Mouse (Mus musculus) embryonic facial prominence, embryonic 12.5 days (tissue): Measurements from ENCODE around the gene Fgf10. TPM values are rescaled to one million over a fixed set of nuclear protein-coding genes. Genes with fewer than 3 reads are reported as not detected.

Experiments
- ATAC-seq: fragments of 200-750 bp; cut with Nextera tagmentation; 2 replicates; pipeline ENCODE4 v1.8.0; 2017; ENCODE audit not compliant: insufficient number of reproducible peaks, insufficient read depth, low FRiP score, low TSS enrichment
- H3K27ac ChIP-seq: fragments of 300-500 bp; sonication (generic); 2 replicates; pipeline ENCODE4 v1.5.1; 2016; ENCODE audit warnings: mild to moderate bottlenecking
- H3K27me3 ChIP-seq: fragments of 300-500 bp; sonication (generic); 2 replicates; pipeline ENCODE4 v1.6.1; 2016; ENCODE audit warnings: mild to moderate bottlenecking, moderate library complexity
- H3K36me3 ChIP-seq: fragments of 300-500 bp; sonication (generic); 2 replicates; pipeline ENCODE4 v1.6.1; 2016; ENCODE audit warnings: mild to moderate bottlenecking
- H3K4me1 ChIP-seq: fragments of 300-500 bp; sonication (generic); 2 replicates; pipeline ENCODE4 v1.6.1; 2016
- H3K4me2 ChIP-seq: fragments of 300-500 bp; sonication (generic); replicated peaks from 2 replicates; pipeline ENCODE4 v1.6.1; 2016; ENCODE audit warnings: mild to moderate bottlenecking, moderate library complexity
- H3K4me3 ChIP-seq: fragments of 300-500 bp; sonication (generic); 2 replicates; pipeline ENCODE4 v1.5.1; 2016; ENCODE audit warnings: mild to moderate bottlenecking
- H3K9ac ChIP-seq: fragments of 300-500 bp; sonication (generic); 2 replicates; pipeline ENCODE4 v1.6.1; 2016; ENCODE audit warnings: mild to moderate bottlenecking, moderate library complexity
- H3K9me3 ChIP-seq: fragments of 300-500 bp; sonication (generic); 2 replicates; pipeline ENCODE4 v1.6.1; 2016; ENCODE audit warnings: mild to moderate bottlenecking, moderate library complexity
- WGBS: fragments of 180-500 bp; shearing (Covaris S2); methylation state at CpG from one replicate; pipeline ENCODE4 v1.1.7; 2016; 5-methylcytosine and 5-hydroxymethylcytosine counted together
- polyA plus RNA-seq: library from polyadenylated mRNA; unstranded; fragments of >200 nt; fragmentation: Nextera tagmentation; extraction: Ambion mirVana; gene quantifications from 2 replicates; pipeline ENCODE4 v1.2.1, GENCODE M21; 2016

Fgf10 gene
- polyA plus RNA-seq, 1 experiment from 2014 or later, result 9.8 TPM

- no peaks in the 10 kb centered on the region for H3K36me3 ChIP-seq
- H3K9me3 ChIP-seq, result no peaks in the 10 kb centered on the region
- no peak overlapping the region for H3K4me2 ChIP-seq
- ATAC-seq, result no peak
- H3K4me1 ChIP-seq, result 0 out of 2 replicates have a peak, but pooled peaks cover 2% of the 10 kb centered on the region
- whole genome bisulfite sequencing, result 26% methylated on average over 4 of the region's 4 CpGs
- H3K4me3 ChIP-seq, result no peak overlapping the region
- H3K27ac ChIP-seq, result no peak overlapping the region
- H3K27me3 ChIP-seq, result no peaks in the 10 kb centered on the region
- no peak overlapping the region for H3K9ac ChIP-seq
These were observed 122.2 kb downstream of the Fgf10 start for GRCm38 (mm10) chr13:118791753-118792152.

- 11% methylated on average over 4 of the region's 4 CpGs for WGBS
- Histone ChIP-seq H3K9ac (no peak overlapping the region), H3K9me3 (no peaks in the 10 kb centered on the region), H3K4me2 (no peak overlapping the region), H3K36me3 (no peaks in the 10 kb centered on the region), H3K4me1 (0 out of 2 replicates have a peak, but pooled peaks cover 2% of the 10 kb centered on the region), H3K4me3 (no peak overlapping the region), H3K27ac (no peak overlapping the region), H3K27me3 (no peaks in the 10 kb centered on the region)
- no peak; the same call in 1 of the 2 replicates for ATAC-seq
These were observed 122.6 kb downstream of the Fgf10 start for GRCm38 (mm10) chr13:118792198-118792597.

- H3K4me1 ChIP-seq, result no peaks in the 10 kb centered on the region
- H3K27me3 ChIP-seq, result no peaks in the 10 kb centered on the region
- no peak overlapping the region for H3K4me2 ChIP-seq
- no peak for ATAC-seq
- H3K9ac ChIP-seq, result no peak overlapping the region
- H3K27ac ChIP-seq, result no peak overlapping the region
- 63% methylated on average over 4 of the region's 4 CpGs for WGBS
- H3K36me3 ChIP-seq, result no peaks in the 10 kb centered on the region
- H3K4me3 ChIP-seq, result no peak overlapping the region
- H3K9me3 ChIP-seq, result no peaks in the 10 kb centered on the region
These were observed 130.6 kb downstream of the Fgf10 start for GRCm38 (mm10) chr13:118800176-118800575.

- Histone ChIP-seq H3K4me3 (no peak overlapping the region), H3K27me3 (no peaks in the 10 kb centered on the region), H3K9ac (no peak overlapping the region), H3K36me3 (no peaks in the 10 kb centered on the region), H3K27ac (no peak overlapping the region), H3K4me1 (0 out of 2 replicates have a peak, but pooled peaks cover 4% of the 10 kb centered on the region), H3K4me2 (no peak overlapping the region), H3K9me3 (no peaks in the 10 kb centered on the region)
- WGBS, result 26% methylated on average over 3 of the region's 3 CpGs
- no peak for ATAC-seq
These were observed 137.1 kb downstream of the Fgf10 start for GRCm38 (mm10) chr13:118806662-118807061.

- Histone ChIP-seq H3K36me3 (no peaks in the 10 kb centered on the region), H3K27me3 (no peaks in the 10 kb centered on the region), H3K4me2 (no peak overlapping the region), H3K9me3 (no peaks in the 10 kb centered on the region), H3K27ac (no peak overlapping the region), H3K4me1 (no peaks in the 10 kb centered on the region), H3K9ac (no peak overlapping the region), H3K4me3 (no peak overlapping the region)
- ATAC-seq, result no peak
- WGBS, result 70% methylated on average over 6 of the region's 6 CpGs
These were observed 150.2 kb downstream of the Fgf10 start for GRCm38 (mm10) chr13:118819785-118820184.

GRCm38 (mm10) chr13:118823113-118823512 is 153.5 kb downstream of the Fgf10 start:
- ATAC-seq, result no peak
- H3K9me3 ChIP-seq, result no peaks in the 10 kb centered on the region

GRCm38 (mm10) chr13:118825102-118825501 is 155.5 kb downstream of the Fgf10 start:
- no peak for ATAC-seq

More at GRCm38 (mm10) chr13:118823113-118823512, 153.5 kb downstream of the Fgf10 start:
- Histone ChIP-seq H3K27me3 (no peaks in the 10 kb centered on the region), H3K9ac (no peak overlapping the region), H3K4me3 (no peak overlapping the region), H3K4me2 (no peak overlapping the region), H3K27ac (no peak overlapping the region), H3K36me3 (no peaks in the 10 kb centered on the region), H3K4me1 (no peaks in the 10 kb centered on the region)
- WGBS, result 88% methylated on average over 2 of the region's 2 CpGs

GRCm38 (mm10) chr13:118828604-118829381 is 159.2 kb downstream of the Fgf10 start:
- ATAC-seq, result no peak
- WGBS, result 90% methylated on average over 10 of the region's 10 CpGs
- no peaks in the 10 kb centered on the region for H3K27me3 ChIP-seq
- H3K9ac ChIP-seq, result no peak overlapping the region
- H3K4me2 ChIP-seq, result no peak overlapping the region
- H3K27ac ChIP-seq, result no peak overlapping the region
- no peak overlapping the region for H3K4me3 ChIP-seq
- H3K36me3 ChIP-seq, result no peaks in the 10 kb centered on the region
- H3K9me3 ChIP-seq, result no peaks in the 10 kb centered on the region
- H3K4me1 ChIP-seq, result no peaks in the 10 kb centered on the region

More at GRCm38 (mm10) chr13:118825102-118825501, 155.5 kb downstream of the Fgf10 start:
- Histone ChIP-seq H3K4me2 (no peak overlapping the region), H3K9me3 (no peaks in the 10 kb centered on the region), H3K9ac (no peak overlapping the region), H3K4me3 (no peak overlapping the region), H3K4me1 (no peaks in the 10 kb centered on the region), H3K27ac (no peak overlapping the region), H3K36me3 (no peaks in the 10 kb centered on the region), H3K27me3 (no peaks in the 10 kb centered on the region)
- 77% methylated on average over 4 of the region's 4 CpGs for WGBS

GRCm38 (mm10) chr13:118834021-118834420 is 164.4 kb downstream of the Fgf10 start:
- Histone ChIP-seq H3K4me1 (0 out of 2 replicates have a peak, but pooled peaks cover 4% of the 10 kb centered on the region), H3K27ac (no peak overlapping the region), H3K4me2 (no peak overlapping the region), H3K9ac (no peak overlapping the region), H3K9me3 (no peaks in the 10 kb centered on the region), H3K4me3 (no peak overlapping the region), H3K36me3 (no peaks in the 10 kb centered on the region), H3K27me3 (no peaks in the 10 kb centered on the region)
- ATAC-seq, result no peak

- no peaks in the 10 kb centered on the region for H3K27me3 ChIP-seq
- no peak overlapping the region for H3K9ac ChIP-seq
- ATAC-seq, result no peak
- H3K36me3 ChIP-seq, result no peaks in the 10 kb centered on the region
- H3K4me1 ChIP-seq, result 0 out of 2 replicates have a peak, but pooled peaks cover 4% of the 10 kb centered on the region
- H3K9me3 ChIP-seq, result no peaks in the 10 kb centered on the region
- no peak overlapping the region for H3K4me3 ChIP-seq
- no peak overlapping the region for H3K4me2 ChIP-seq
- no peak overlapping the region for H3K27ac ChIP-seq
- 51% methylated on average over 4 of the region's 4 CpGs for WGBS
These were observed 165.5 kb downstream of the Fgf10 start for GRCm38 (mm10) chr13:118835078-118835477.
